Mouse (Mus musculus): ENCODE results near the gene Trim25. TPM values are rescaled to one million over a fixed set of nuclear protein-coding genes. Genes with fewer than 3 reads are reported as not detected.

Trim25 gene
- total RNA-seq, 2 experiments from 2014 or later: 133 to 185 TPM

DNA sequence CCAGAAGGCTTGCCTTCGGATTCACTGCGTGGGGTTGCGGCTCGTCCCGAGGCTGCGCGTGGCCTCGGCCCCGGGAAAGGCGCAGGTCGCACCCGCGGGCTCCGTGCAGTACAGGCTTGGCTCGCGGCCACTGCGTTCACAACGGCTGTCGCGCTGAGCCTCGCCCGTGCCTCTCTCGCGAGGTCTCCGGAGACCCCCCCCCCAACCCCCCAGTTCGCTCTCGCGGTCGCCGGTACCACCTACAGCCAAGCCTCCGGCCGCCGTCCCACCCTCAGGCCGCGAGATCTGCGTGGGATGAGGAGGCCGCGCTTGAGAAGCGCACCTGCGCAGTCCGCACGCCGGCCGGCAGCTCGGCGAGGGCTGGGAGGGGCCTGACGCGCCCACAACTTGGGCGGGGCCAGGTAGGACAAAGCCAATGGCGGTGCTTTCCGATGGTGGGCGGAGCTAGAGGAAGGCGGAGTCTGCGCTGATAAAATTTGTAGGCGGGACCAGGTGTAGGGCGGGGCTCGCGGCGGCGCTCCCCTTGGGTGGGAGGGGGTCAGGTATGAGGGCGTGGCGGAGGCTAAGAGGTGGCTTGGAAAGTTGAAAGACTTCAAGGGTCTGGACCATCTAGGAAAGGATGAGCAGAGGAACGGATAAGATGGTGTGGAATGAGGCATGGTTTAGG lies 61.4 kb downstream of the Trim25 start:
- peak; percentile 85 to 87 for DNase-seq (ENCODE audit: low spot score in 2 of 2)

DNA sequence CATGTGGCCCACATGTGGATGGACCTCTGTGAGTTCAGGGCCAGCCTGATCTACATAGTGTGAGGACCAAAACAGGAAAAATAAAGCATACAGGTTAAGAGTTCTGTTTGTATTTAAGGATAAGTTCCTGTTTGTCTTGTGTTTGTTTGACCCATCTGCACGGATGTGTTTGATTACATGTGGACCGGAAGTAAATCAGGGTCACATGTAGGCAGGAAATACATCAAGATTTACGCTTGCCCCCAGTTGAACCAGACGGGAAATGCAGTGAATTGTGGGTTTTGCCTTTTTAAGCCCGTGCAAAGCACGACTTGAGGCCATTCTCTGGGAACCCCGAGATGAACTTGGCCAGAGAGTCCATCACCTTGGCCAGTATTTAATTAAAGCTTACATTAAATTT lies 62.2 kb downstream of the Trim25 start:
- DNase-seq (ENCODE audit: low spot score in 2 of 2): no peak

GRCm38 (mm10) chr11:89064312-89064711 lies 65.1 kb downstream of the Trim25 start:
- DNase-seq (ENCODE audit: low spot score in 2 of 2): no peak

DNA sequence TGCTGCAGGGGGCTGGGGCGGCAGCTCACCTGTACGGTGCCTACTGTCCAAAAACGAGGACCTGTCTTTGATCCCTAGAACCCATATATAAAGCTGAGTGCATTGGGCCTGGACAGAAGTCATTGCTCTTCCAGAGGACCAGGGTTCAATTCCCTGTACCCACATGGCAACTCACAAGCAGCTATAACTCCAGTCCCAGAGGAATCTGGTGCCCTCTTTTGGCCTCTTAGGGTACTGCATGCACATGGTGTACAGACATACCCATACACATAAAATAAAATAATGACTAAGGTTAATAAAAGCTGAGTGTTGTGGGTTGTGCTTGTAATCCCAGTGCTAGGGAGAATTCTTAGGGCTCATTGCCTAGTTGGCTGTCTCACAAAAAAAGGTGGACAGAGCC lies 66.1 kb downstream of the Trim25 start:
- DNase-seq (ENCODE audit: low spot score in 2 of 2): no peak

DNA sequence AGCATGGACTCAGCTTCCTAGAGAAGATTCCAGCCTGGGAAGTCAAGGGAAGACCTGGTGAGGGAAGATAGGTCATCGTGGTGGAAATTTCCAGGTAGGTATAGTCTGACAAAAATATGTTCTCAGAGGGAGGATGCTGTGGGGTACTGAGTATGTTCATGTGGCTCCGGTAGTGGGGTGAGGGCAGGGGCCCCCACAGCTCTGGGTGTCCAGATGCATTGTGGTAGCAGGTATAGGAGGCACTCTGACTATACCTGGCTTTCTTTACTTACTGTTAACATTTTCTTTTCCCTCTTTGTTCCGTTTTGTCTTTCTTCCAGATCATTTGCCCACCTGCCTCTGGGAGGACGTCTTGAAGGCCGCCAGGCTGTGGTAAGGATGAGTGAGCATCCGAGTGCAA lies 67.0 kb downstream of the Trim25 start:
- DNase-seq (ENCODE audit: low spot score in 2 of 2): no peak

DNA sequence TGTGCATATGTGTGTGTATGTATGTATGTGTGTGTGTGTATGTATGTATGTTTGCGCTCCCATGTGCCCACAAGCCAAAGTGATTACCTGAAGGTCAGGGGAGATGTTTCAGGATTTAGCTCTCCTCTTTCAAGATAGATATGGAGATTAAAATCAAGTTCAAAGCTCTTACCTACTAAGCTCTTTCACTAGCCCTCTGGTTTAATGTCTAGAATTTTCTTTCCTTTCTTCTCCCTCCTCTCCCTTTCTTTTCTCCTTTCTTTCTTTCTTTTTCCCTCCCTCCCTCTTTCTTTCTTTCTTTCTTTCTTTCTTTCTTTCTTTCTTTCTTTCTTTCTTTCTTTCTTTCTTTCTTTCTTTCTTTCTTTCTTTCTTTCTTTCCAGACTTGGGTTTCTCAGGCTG lies 67.6 kb downstream of the Trim25 start, which contains the start of gene Dgke:
Dgke (minus strand) TSS at position 101 of the 400 bp plus-strand sequence.
- DNase-seq (ENCODE audit: low spot score in 2 of 2): no peak

DNA sequence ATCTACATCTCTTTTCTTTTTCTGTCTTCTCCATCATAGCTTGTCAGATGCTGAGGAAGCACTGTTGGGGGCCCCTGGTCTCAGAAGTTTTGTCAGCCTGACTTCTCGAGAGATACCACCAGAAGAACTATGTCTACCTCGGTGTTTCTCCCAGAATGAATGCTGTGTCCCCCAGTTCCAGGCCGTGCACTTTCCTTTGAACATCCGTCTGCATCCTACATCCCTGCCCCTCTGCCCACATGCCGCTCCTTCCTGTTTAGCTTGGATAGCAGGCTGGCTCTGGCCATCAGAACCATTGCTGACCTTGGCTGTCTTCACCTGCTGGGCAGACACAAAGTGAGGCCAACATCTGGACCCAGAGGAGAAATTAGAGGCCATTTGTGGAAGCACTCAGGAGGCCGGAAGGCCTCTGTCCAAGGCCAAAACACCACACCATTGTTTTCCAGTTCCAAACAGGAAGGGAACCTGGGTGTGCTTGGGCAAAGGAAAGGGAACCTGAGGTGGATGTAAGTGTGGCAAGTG lies 68.2 kb downstream of the Trim25 start:
- DNase-seq (ENCODE audit: low spot score in 2 of 2): no peak

DNA sequence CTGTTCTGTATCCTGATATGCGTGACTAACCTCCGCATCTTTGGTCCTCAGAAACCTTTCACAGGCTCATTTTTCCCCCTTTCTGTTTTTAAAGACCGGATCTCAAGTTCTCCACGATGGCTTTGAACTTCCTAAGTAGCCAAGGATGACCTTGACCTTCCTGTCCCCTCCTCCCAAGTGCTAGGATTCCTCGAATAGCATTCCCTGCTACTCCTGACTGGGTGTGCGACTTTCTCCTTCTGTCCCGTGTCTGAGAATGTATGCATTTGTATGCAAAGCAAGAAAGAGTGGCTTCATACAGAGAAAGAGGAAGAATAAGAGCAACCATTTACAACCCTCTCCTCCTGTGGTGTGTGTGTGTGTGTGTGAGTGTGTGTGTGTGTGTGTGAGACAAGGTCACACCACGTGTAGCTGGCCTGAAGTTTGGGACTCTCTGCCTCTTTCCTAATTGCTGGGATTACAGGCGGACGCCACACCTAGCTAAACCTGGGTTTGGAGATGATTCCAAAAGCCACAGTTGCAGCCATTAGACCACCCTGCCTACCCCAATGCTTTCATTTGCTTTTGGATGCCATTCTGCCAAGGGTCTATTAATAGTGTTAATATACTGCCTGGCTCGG lies 68.8 kb downstream of the Trim25 start:
- DNase-seq (ENCODE audit: low spot score in 2 of 2): no peak

DNA sequence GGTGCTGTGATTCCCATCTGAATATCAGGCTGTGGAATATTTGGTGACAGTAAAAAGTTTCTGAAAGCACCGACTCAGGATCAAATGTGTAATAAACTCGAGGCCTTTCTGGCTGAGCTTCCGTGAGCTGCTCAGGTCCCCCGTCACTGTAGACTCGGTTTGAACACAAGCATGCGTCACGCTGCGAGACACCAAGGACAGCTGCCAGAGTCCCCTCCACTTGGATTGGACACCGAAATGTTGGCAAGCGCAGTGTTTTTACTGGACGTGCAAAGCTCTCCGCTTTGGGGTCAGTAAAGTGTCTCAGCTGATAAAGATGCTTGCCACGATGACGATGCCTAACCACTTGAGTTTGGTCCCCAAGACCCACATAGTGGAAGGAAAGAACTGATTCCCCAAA lies 69.5 kb downstream of the Trim25 start:
- DNase-seq (ENCODE audit: low spot score in 2 of 2): no peak

DNA sequence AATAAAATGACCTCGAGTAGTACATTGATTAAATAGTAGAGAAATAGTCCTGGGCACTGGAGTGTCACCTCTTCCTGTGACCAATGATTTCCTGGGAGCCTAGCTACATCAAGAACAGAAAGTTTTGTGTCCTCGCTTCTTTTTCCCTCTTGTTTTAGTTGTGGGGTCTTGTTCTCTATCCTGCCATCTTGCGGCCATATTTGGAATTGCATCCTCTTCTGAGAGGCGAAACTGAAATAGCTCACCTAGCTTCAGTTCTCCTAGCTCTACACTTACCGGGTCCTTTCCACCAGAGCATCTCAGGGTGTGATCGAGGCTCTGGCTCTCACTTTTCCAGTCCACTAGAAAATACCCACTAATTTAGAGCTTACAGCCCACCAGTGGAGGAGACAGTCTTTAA lies 70.1 kb downstream of the Trim25 start:
- peak; percentile 67 for DNase-seq (ENCODE audit: low spot score in 2 of 2)

Other genes starting within 250 kb of the Trim25 start
- 100 to 1,000 TPM; 107 to 121 TPM for gene Akap1, start 134.8 kb upstream of the Trim25 start, total RNA-seq (2021)
- 100 to 1,000 TPM; 108 to 245 TPM for gene Scpep1, start 43.9 kb upstream of the Trim25 start, total RNA-seq (2021)
- gene Elobl, start 32.4 kb upstream of the Trim25 start, total RNA-seq (2021): not detected
- 1 to 10 TPM; 9.0 to 9.4 TPM for gene Coil, start 29.1 kb upstream of the Trim25 start, total RNA-seq (2021)
- gene Dgke, start 67.5 kb downstream of the Trim25 start, total RNA-seq (2021): 10 to 100 TPM; 10.9 to 12.2 TPM
- not detected for gene Gm525, start 74.5 kb downstream of the Trim25 start, total RNA-seq (2021)